Mouse (Mus musculus) layer of hippocampus, postnatal 14 days (tissue): ENCODE data around the gene Rtn4r. TPM values are rescaled to one million over a fixed set of nuclear protein-coding genes. Genes with fewer than 3 reads are reported as not detected.

Experiments
- DNase-seq, 2 experiments: peaks; one replicate each; pipeline ENCODE4 v3.0.0; 2021 to 2022; ENCODE audit warnings: low spot score in 2 of 2, mixed read lengths in 1 of 2
- total RNA-seq, 2 experiments: library from RNA; stranded (reverse); gene quantifications; 2 replicates each; pipeline ENCODE4 v1.2.3; 2021

Gene Rtn4r
- total RNA-seq, 2 experiments from 2014 or later, result 77.1 to 85.6 TPM

- peak; percentile 85 to 92 for DNase-seq
Measured at GRCm38 (mm10) chr16:18154521-18155171, 27.2 kb downstream of the Rtn4r start.

GRCm38 (mm10) chr16:18156579-18157350, 29.3 kb downstream of the Rtn4r start:
- no peak for DNase-seq

GRCm38 (mm10) chr16:18159255-18159654, 31.8 kb downstream of the Rtn4r start:
- DNase-seq, result no peak

GRCm38 (mm10) chr16:18159778-18160177, 32.3 kb downstream of the Rtn4r start:
- DNase-seq, result no peak

- DNase-seq, result peak; percentile 31 to 55
Measured at GRCm38 (mm10) chr16:18160514-18160913, 33.1 kb downstream of the Rtn4r start.

- no peak for DNase-seq
Measured at GRCm38 (mm10) chr16:18161190-18161589, 33.7 kb downstream of the Rtn4r start.

GRCm38 (mm10) chr16:18164642-18165238, 37.3 kb downstream of the Rtn4r start:
- DNase-seq, result no peak

- no peak for DNase-seq
Measured at GRCm38 (mm10) chr16:18166613-18167190, 39.3 kb downstream of the Rtn4r start.

GRCm38 (mm10) chr16:18169156-18169555, 41.7 kb downstream of the Rtn4r start:
- no peak for DNase-seq

GRCm38 (mm10) chr16:18169776-18170175, 42.3 kb downstream of the Rtn4r start:
- DNase-seq, result no peak

- DNase-seq, result peak; percentile 84 to 89
Measured at GRCm38 (mm10) chr16:18172266-18172855, 44.9 kb downstream of the Rtn4r start.

- peak; percentile 34 to 46 for DNase-seq
Measured at GRCm38 (mm10) chr16:18173231-18173630, 45.8 kb downstream of the Rtn4r start.

GRCm38 (mm10) chr16:18173788-18174187, 46.3 kb downstream of the Rtn4r start:
- DNase-seq, result no peak

- DNase-seq, result no peak
Measured at GRCm38 (mm10) chr16:18175817-18176541, 48.5 kb downstream of the Rtn4r start.

- DNase-seq, result no peak
Measured at GRCm38 (mm10) chr16:18176758-18177157, 49.3 kb downstream of the Rtn4r start.

GRCm38 (mm10) chr16:18179591-18179990, 52.1 kb downstream of the Rtn4r start:
- no peak for DNase-seq

- no peak for DNase-seq
Measured at GRCm38 (mm10) chr16:18181398-18181797, 54.0 kb downstream of the Rtn4r start.

- DNase-seq, result no peak
Measured at GRCm38 (mm10) chr16:18182766-18183165, 55.3 kb downstream of the Rtn4r start.

- no peak for DNase-seq
Measured at GRCm38 (mm10) chr16:18185715-18186449, 58.4 kb downstream of the Rtn4r start.

GRCm38 (mm10) chr16:18186798-18187197, 59.4 kb downstream of the Rtn4r start:
- DNase-seq, result no peak
